Mouse (Mus musculus) liver, embryonic 14.5 days (tissue): ENCODE data around the gene Slc28a3.

Source experiments
- CTCF ChIP-seq: IDR thresholded peaks from 2 replicates; pipeline ENCODE4 v1.5.1; 2016; ENCODE audit warnings: antibody characterized with exemption, low read depth, control low read depth
- EP300 ChIP-seq: IDR thresholded peaks from 2 replicates; pipeline ENCODE4 v1.6.1; 2016; ENCODE audit warnings: antibody characterized with exemption, low read depth

DNA sequence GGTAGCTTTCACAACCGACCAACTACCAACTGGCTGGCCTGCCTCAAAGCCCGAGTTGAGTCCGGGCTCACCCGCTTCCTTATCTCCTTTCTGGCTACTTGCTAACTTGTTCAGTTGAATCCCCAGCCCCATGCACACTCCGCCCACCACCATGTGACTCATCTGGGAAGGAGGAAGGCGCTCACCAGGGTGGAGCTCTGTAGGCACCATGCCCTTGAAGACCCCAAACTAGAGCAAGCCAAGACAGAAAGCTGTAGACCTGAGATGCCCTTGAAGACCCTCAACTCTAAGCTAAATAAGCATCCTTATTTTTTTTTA lies 72.8 kb downstream of the Slc28a3 start:
- TF ChIP-seq CTCF (no peak), EP300 (0 out of 2 replicates have a peak, but pooled peaks have one; percentile 39)
